Mouse (Mus musculus): ENCODE results near the gene Esx1. TPM values are rescaled to one million over a fixed set of nuclear protein-coding genes. Genes with fewer than 3 reads are reported as not detected.

Gene Esx1
- polyA plus RNA-seq, 1 experiment from 2014 or later: not detected

DNA sequence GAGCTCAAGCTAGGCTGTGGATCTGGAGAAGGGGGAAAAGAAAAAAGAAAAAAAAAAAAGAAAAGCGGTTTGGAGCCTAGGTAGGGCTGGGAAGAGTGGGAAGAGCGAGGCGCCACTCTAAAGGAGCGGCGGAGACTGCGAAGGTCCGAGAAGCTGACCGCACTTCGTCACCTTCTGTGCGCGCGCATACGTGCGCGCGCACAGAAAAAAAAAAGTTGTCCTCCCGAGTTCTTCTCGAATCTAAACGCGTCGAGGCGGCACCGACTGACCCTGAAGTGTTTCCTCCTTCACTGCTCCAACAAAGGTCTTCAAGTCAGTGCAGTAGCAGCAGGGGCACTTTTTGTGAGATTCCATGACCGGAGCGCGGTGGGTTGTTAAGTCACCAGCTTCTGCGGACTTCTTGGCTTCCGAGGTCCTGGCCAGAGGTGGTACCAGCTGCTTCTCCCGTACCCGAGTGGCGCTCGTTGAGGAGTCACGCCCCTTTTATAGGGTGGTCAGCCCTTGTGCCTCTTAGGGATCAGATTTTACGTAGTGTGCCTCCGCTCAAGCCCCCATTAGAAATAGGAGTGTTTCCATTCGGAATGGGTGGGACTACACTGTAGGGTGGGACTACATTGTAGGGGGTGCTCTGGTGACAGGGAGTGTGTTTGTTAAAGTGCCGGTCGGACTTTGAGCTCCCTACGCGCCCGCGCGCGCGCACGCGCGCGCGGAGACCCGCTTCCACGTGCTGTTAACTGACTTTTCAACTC is 2.0 kb downstream of the Esx1 start:
- WGBS: 13% methylated on average over 52 of the region's 52 CpGs
- Histone ChIP-seq H3K27ac (replicated peaks) (no peak overlapping the region), H3K4me1 (0 out of 2 replicates have a peak, but pooled peaks cover 6% of the 10 kb centered on the region), H3K9me3 (no peaks in the 10 kb centered on the region; the same call in 1 of the 2 replicates), H3K4me2 (peak overlapping the region; percentile 63), H3K27me3 (replicated peaks) (peaks cover 84% of the 10 kb centered on the region), H3K36me3 (no peaks in the 10 kb centered on the region), H3K9ac (no peak overlapping the region), H3K4me3 (peak overlapping the region; percentile 38)
- ATAC-seq (ENCODE audit: extremely low read depth, insufficient number of reproducible peaks, low FRiP score, low TSS enrichment): no peak

DNA sequence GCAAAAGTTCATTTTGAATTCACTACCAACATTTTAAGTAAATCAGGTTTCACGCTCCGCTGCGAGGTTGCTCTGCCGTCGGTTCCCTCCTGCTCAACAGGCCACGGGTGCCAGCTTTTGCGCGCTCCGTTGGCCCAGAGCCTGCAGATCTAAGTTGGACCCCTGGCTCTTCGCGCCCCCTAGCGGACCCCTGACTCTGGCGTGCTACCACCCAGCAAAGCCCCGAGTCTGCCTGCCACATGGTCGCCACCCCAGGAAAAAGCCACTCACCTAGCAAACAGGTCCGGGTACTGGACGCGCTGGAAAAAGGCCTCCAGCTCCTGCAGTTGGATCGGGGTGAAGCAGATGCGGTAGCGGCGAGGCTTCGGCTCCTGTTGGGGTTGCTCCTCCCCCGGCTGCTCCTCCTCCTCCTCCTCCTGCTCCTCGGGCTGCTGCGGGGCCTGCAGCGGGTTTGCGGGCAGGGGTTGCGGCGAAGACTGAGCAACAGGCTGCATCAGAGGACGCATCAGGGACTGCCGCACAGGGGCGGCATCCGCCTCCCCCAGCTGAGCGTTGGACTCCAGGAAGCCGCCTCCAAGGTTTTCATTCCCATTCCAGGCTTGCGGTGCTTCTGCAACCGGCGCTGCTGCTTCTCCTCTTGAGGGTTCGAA is 3.7 kb downstream of the Esx1 start:
- Histone ChIP-seq H3K9me3 (no peaks in the 10 kb centered on the region; the same call in 1 of the 2 replicates), H3K36me3 (no peaks in the 10 kb centered on the region), H3K9ac (no peak overlapping the region), H3K27ac (replicated peaks) (no peak overlapping the region), H3K4me3 (peak overlapping the region; percentile 38; the same call in 1 of the 2 replicates), H3K27me3 (replicated peaks) (peaks cover 85% of the 10 kb centered on the region), H3K4me2 (peak overlapping the region; percentile 63), H3K4me1 (0 out of 2 replicates have a peak, but pooled peaks cover 6% of the 10 kb centered on the region)
- no peak for ATAC-seq (ENCODE audit: extremely low read depth, insufficient number of reproducible peaks, low FRiP score, low TSS enrichment)
- 14% methylated on average over 38 of the region's 40 CpGs for WGBS

DNA sequence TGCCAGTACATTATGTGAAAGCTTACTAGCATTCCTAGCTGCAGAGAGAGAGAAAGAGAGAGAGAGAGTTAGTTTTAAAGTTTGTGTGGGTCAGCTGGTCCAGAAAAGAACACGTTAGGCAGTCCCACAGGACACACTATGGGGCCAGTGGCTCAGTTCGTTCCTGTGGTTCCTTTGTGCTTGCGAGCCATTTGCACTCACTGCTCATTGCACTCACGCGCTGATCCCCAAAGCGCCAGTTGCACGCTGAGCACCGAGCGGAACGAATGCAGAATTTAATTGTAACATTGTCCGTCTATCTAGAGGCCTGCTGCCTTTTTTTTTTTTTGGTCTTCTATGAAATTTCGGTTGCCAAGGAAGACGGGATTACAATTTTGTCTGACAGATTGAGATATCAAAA is 15.4 kb downstream of the Esx1 start:
- ATAC-seq (ENCODE audit: extremely low read depth, insufficient number of reproducible peaks, low FRiP score, low TSS enrichment): no peak
- no peaks in the 10 kb centered on the region for H3K4me1 ChIP-seq
- 14% methylated on average over 11 of the region's 13 CpGs for WGBS

DNA sequence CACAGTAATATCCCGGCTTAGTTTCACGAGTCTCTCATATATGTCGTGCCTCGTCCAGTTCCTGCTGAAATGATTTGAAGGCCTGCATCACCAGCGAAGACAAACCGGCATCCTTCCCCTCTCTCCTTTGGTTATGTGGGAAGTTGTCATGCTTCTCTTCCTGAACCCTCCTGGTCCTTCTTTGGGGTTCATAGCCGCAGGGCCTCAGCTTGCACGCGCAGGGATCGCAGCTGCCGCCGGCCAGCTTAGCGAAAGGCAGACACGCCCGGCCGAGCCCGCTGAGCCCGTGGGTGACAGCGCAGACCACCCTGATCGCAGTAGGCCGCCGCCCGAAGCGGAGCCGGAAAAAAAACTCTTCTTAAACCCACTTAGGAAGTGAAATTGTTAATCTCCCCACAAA is 17.4 kb downstream of the Esx1 start:
- no peaks in the 10 kb centered on the region for H3K36me3 ChIP-seq
- H3K9ac ChIP-seq: no peak overlapping the region
- ATAC-seq (ENCODE audit: extremely low read depth, insufficient number of reproducible peaks, low FRiP score, low TSS enrichment): no peak
- no peak overlapping the region for H3K27ac ChIP-seq (replicated peaks)
- peaks cover 61% of the 10 kb centered on the region for H3K27me3 ChIP-seq (replicated peaks)
- no peaks in the 10 kb centered on the region for H3K4me1 ChIP-seq
- H3K4me3 ChIP-seq: no peak overlapping the region
- H3K4me2 ChIP-seq: no peak overlapping the region
- no peaks in the 10 kb centered on the region for H3K9me3 ChIP-seq
- WGBS: 8% methylated on average over 25 of the region's 25 CpGs

More for the DNA sequence above, 15.4 kb downstream of the Esx1 start:
- H3K9ac ChIP-seq: no peak overlapping the region
- no peaks in the 10 kb centered on the region for H3K36me3 ChIP-seq
- no peak overlapping the region for H3K27ac ChIP-seq (replicated peaks)
- no peak overlapping the region for H3K4me2 ChIP-seq
- peaks cover 51% of the 10 kb centered on the region for H3K27me3 ChIP-seq (replicated peaks)
- no peak overlapping the region for H3K4me3 ChIP-seq
- H3K9me3 ChIP-seq: no peaks in the 10 kb centered on the region

Other genes starting within 250 kb of the Esx1 start
- not detected in 2 replicates for gene H2bfm, start 194.8 kb downstream of the Esx1 start, polyA plus RNA-seq (2015; fragmentation: Nextera tagmentation; extraction: Ambion mirVana)
- gene Tmsb15b2, start 146.6 kb downstream of the Esx1 start, polyA plus RNA-seq (2015; fragmentation: Nextera tagmentation; extraction: Ambion mirVana): 16.5 and 17.7 TPM in 2 replicates
- 2.0 and 2.7 TPM in 2 replicates for gene Tmsb15l, start 145.2 kb downstream of the Esx1 start, polyA plus RNA-seq (2015; fragmentation: Nextera tagmentation; extraction: Ambion mirVana)
- 11.6 and 14.9 TPM in 2 replicates for gene Tmsb15b1, start 145.2 kb downstream of the Esx1 start, polyA plus RNA-seq (2015; fragmentation: Nextera tagmentation; extraction: Ambion mirVana)
- gene Zcchc18, start 128.9 kb downstream of the Esx1 start, polyA plus RNA-seq (2015; fragmentation: Nextera tagmentation; extraction: Ambion mirVana): 3.2 and 4.1 TPM in 2 replicates
- 5.6 and 6.4 TPM in 2 replicates for gene Slc25a53, start 83.8 kb downstream of the Esx1 start, polyA plus RNA-seq (2015; fragmentation: Nextera tagmentation; extraction: Ambion mirVana)
- 3.7 and 4.2 TPM in 2 replicates for gene Fam199x, start 72.5 kb downstream of the Esx1 start, polyA plus RNA-seq (2015; fragmentation: Nextera tagmentation; extraction: Ambion mirVana)

Measured in heart, embryonic 13.5 days (tissue).